Mouse (Mus musculus): Measurements from ENCODE around the gene Pltp. TPM values are rescaled to one million over a fixed set of nuclear protein-coding genes. Genes with fewer than 3 reads are reported as not detected.
A peak's percentile ranks its signal among the peaks of the same experiment; 100 is the strongest.

Gene Pltp
- polyA plus RNA-seq, 1 experiment from 2014 or later = 43.9 TPM

DNA sequence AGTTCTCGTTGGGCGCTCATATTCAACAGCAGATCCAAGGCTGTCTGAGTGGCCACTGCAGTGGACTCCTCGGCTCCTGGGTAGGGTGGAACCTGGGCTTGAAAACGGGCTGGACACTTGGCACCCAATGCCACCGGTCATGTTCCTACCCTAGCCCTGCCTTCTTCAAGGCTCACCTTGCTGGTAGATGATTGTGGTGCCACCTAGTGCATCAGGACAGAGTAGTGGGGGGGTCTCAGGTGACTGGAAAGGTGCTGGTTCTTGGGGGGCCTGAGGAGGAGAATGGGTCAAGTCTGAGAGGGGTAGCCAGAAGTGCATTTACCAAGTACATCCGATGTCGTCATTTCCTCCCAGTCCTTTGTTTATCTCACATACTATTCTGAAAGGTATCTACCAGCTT, 40.5 kb upstream of the Pltp start:
- Histone ChIP-seq H3K4me3 (replicated peaks; ENCODE audit: low read depth, low read length) (no peak overlapping the region), H3K4me2 (ENCODE audit: low read length) (no peak overlapping the region), H3K9ac (ENCODE audit: low read depth, low read length) (no peak overlapping the region), H3K4me1 (replicated peaks; ENCODE audit: insufficient read depth, low read length) (no peaks in the 10 kb centered on the region), H3K9me3 (replicated peaks; ENCODE audit: low read length) (no peaks in the 10 kb centered on the region), H3K27me3 (ENCODE audit: insufficient read depth, low read length) (no peaks in the 10 kb centered on the region), H3K36me3 (ENCODE audit: insufficient read depth, low read length) (peaks cover 90% of the 10 kb centered on the region), H3K27ac (no peak overlapping the region)
- no peak for DNase-seq (ENCODE audit: low spot score)
- ATAC-seq (replicated peaks; ENCODE audit: low FRiP score, low read depth) = no peak
- TF ChIP-seq CTCF (IDR thresholded peaks at IDR 0.05; ENCODE audit: low read depth) = no peak
- WGBS = 95% methylated on average over 7 of the region's 7 CpGs

DNA sequence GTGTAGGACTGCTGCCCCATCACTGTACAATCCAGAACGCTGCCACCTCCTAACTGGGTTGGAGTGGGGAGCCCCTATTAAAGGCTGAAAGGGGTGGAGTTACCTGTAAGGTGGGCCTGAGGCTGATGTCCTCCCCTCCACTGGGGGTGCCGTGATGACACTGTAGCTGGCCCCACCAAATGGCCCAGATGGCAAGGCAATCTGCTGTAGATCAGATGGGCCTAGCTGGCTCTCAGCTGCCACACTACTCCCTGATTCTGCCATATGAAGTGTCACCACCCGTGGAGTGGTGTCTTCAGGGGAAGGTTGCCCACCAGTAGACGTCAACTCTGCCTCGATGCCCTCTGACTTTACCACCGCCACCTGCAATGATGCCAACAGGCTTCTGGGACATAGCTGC, 38.4 kb upstream of the Pltp start:
- H3K4me2 ChIP-seq (ENCODE audit: low read length) = no peak overlapping the region
- no peak overlapping the region for H3K27ac ChIP-seq
- H3K27me3 ChIP-seq (ENCODE audit: insufficient read depth, low read length) = no peaks in the 10 kb centered on the region
- no peak overlapping the region for H3K9ac ChIP-seq (ENCODE audit: low read depth, low read length)
- peaks cover 89% of the 10 kb centered on the region for H3K36me3 ChIP-seq (ENCODE audit: insufficient read depth, low read length)
- 96% methylated on average over 6 of the region's 6 CpGs for WGBS
- TF ChIP-seq CTCF (IDR thresholded peaks at IDR 0.05; ENCODE audit: low read depth) = no peak
- ATAC-seq (replicated peaks; ENCODE audit: low FRiP score, low read depth) = no peak
- no peak overlapping the region for H3K4me3 ChIP-seq (replicated peaks; ENCODE audit: low read depth, low read length)
- H3K4me1 ChIP-seq (replicated peaks; ENCODE audit: insufficient read depth, low read length) = no peaks in the 10 kb centered on the region
- no peak for DNase-seq (ENCODE audit: low spot score)
- H3K9me3 ChIP-seq (replicated peaks; ENCODE audit: low read length) = no peaks in the 10 kb centered on the region

DNA sequence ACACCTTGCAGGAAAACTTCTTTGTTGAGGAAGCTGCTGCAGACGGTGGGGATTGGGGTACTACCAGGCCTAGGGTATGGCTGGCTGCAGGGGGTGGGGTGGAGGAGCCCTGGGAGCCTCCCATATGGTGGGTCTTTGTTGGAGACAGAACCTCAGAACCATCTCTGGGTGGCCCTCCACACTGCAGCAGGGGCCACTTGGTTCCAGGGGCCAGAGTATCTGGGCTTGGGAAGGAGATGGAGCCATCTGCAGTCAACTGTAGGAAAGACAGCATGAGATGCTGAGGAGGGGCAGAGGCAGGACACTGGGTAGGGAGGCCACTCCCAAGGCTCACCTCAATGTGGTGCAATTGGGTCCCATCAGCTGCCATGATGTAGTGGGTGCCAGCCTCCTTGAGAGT, 37.1 kb upstream of the Pltp start:
- H3K4me2 ChIP-seq (ENCODE audit: low read length) = no peak overlapping the region
- no peak overlapping the region for H3K4me3 ChIP-seq (replicated peaks; ENCODE audit: low read depth, low read length)
- no peaks in the 10 kb centered on the region for H3K4me1 ChIP-seq (replicated peaks; ENCODE audit: insufficient read depth, low read length)
- H3K36me3 ChIP-seq (ENCODE audit: insufficient read depth, low read length) = peaks cover 89% of the 10 kb centered on the region
- peak; percentile 36; the same call in 1 of the 2 replicates for TF ChIP-seq CTCF (IDR thresholded peaks at IDR 0.05; ENCODE audit: low read depth)
- H3K9ac ChIP-seq (ENCODE audit: low read depth, low read length) = no peak overlapping the region
- no peaks in the 10 kb centered on the region for H3K9me3 ChIP-seq (replicated peaks; ENCODE audit: low read length)
- no peak for ATAC-seq (replicated peaks; ENCODE audit: low FRiP score, low read depth)
- DNase-seq (ENCODE audit: low spot score) = no peak
- H3K27ac ChIP-seq = no peak overlapping the region
- WGBS = 75% methylated on average over 1 of the region's 1 CpGs
- H3K27me3 ChIP-seq (ENCODE audit: insufficient read depth, low read length) = no peaks in the 10 kb centered on the region

DNA sequence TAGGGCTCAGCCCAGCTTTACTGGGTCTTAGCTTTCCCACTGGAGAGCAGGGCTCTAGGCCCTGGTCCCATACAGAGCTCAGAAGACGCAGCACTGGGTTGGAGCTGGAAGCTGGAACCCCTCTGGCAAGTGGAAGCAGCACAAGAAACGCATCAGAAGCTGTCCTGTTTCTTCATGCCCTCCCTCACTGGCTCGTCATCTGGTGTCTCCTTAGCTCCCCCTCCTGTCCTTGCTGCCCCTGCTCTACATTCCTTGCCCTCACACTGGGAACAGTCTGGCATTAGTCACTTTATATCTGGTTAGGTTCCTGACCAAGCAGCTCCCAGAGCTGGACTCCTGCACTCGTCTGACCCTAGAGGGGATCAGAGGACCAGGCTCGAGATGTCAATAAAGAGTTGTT, 36.5 kb upstream of the Pltp start:
- H3K4me3 ChIP-seq (replicated peaks; ENCODE audit: low read depth, low read length) = no peak overlapping the region
- DNase-seq (ENCODE audit: low spot score) (peak; percentile 40), ATAC-seq (replicated peaks; ENCODE audit: low FRiP score, low read depth) (no peak)
- no peaks in the 10 kb centered on the region for H3K4me1 ChIP-seq (replicated peaks; ENCODE audit: insufficient read depth, low read length)
- no peak overlapping the region for H3K9ac ChIP-seq (ENCODE audit: low read depth, low read length)
- TF ChIP-seq CTCF (IDR thresholded peaks at IDR 0.05; ENCODE audit: low read depth) = peak; percentile 35; the same call in 1 of the 2 replicates
- H3K36me3 ChIP-seq (ENCODE audit: insufficient read depth, low read length) = peaks cover 89% of the 10 kb centered on the region
- no peaks in the 10 kb centered on the region for H3K9me3 ChIP-seq (replicated peaks; ENCODE audit: low read length)
- no peak overlapping the region for H3K4me2 ChIP-seq (ENCODE audit: low read length)
- WGBS = 60% methylated on average over 5 of the region's 5 CpGs
- no peaks in the 10 kb centered on the region for H3K27me3 ChIP-seq (ENCODE audit: insufficient read depth, low read length)
- H3K27ac ChIP-seq = no peak overlapping the region

DNA sequence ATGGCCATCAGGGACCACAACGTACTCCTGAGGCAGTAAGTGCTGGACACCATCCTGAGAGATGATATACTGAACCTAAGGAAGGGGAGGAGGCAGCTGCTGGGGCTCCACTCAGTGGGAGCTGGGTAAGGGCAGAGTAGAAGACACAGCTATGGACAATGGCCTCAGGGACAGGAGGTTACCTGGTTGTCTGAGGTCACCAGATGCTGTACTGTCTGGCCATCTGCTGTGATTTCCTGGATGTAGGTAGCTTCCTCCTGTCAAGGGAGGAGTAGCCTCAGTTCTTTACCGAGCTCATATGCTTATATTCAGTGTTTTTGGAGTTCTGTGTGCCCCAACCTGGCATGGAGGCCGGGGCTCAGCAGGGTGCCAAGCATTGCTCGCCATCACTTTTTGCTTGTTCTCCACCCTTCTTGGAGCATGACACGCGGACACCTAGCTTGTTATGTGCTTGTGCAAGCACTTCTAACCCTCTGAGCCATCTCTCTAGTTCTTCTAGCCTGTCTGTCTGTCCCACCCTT, 35.2 kb upstream of the Pltp start:
- no peak for TF ChIP-seq CTCF (IDR thresholded peaks at IDR 0.05; ENCODE audit: low read depth)
- H3K4me1 ChIP-seq (replicated peaks; ENCODE audit: insufficient read depth, low read length) = no peaks in the 10 kb centered on the region
- no peak overlapping the region for H3K9ac ChIP-seq (ENCODE audit: low read depth, low read length)
- H3K36me3 ChIP-seq (ENCODE audit: insufficient read depth, low read length) = peaks cover 89% of the 10 kb centered on the region
- ATAC-seq (replicated peaks; ENCODE audit: low FRiP score, low read depth) = no peak
- no peaks in the 10 kb centered on the region for H3K9me3 ChIP-seq (replicated peaks; ENCODE audit: low read length)
- H3K27ac ChIP-seq = no peak overlapping the region
- no peak overlapping the region for H3K4me2 ChIP-seq (ENCODE audit: low read length)
- no peak for DNase-seq (ENCODE audit: low spot score)
- no peaks in the 10 kb centered on the region for H3K27me3 ChIP-seq (ENCODE audit: insufficient read depth, low read length)
- no peak overlapping the region for H3K4me3 ChIP-seq (replicated peaks; ENCODE audit: low read depth, low read length)
- 92% methylated on average over 6 of the region's 6 CpGs for WGBS

DNA sequence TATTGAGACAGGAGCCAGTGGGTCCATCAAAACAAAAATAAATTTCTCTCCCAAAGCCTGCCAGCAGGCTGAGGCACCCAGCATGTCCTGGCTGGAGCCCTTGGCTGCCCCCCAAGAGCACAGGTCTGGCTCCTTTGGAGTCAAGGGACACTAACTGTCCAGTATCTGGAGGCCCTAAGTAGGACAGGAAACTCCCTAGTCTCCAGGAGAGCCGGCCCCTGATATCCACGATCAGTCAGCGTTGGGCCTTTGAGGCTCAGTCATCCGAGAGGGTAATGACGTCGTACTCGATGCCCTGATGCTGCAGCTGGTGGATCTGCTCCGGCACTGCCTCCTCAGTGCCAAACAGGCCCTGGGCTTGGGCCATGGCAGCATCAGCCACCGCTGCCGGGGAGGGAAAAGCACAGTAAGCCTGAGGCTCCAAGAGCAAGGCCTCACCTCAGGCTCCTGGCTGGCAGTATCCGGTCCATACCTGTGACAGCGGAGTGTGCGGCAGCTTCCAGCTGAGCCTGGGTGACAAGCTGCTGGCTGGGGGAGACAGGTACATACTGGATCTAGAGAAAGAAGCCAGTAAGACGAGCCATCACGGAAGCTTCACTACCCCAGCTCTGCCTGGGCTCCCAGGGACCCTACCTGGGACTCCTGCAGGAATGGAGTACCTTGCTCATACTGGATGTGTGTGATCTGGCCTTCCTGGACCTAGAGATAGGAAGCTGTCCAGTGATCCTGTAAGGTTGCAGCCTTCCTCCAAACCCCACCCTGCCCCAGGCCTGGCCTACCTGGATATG, 34.6 kb upstream of the Pltp start:
- Histone ChIP-seq H3K27me3 (ENCODE audit: insufficient read depth, low read length) (no peaks in the 10 kb centered on the region), H3K4me1 (replicated peaks; ENCODE audit: insufficient read depth, low read length) (no peaks in the 10 kb centered on the region), H3K4me2 (ENCODE audit: low read length) (no peak overlapping the region), H3K9ac (ENCODE audit: low read depth, low read length) (no peak overlapping the region), H3K9me3 (replicated peaks; ENCODE audit: low read length) (no peaks in the 10 kb centered on the region), H3K4me3 (replicated peaks; ENCODE audit: low read depth, low read length) (no peak overlapping the region), H3K27ac (no peak overlapping the region), H3K36me3 (ENCODE audit: insufficient read depth, low read length) (peaks cover 89% of the 10 kb centered on the region)
- TF ChIP-seq CTCF (IDR thresholded peaks at IDR 0.05; ENCODE audit: low read depth) = no peak
- DNase-seq (ENCODE audit: low spot score) = no peak
- ATAC-seq (replicated peaks; ENCODE audit: low FRiP score, low read depth) = no peak
- WGBS = 81% methylated on average over 15 of the region's 15 CpGs

All from kidney, postnatal 0 days (tissue).